Mouse (Mus musculus): ENCODE data around the gene Cldn34d.

The Cldn34d gene

GRCm38 (mm10) chrX:76602824-76603223 lies at the start of gene Cldn34d:
Gene Cldn34d, minus strand, starts transcription at chrX:76602924.
- no peak for DNase-seq

- peak; percentile 3 for DNase-seq
Observed at GRCm38 (mm10) chrX:76598459-76599206, 4.1 kb downstream of the Cldn34d start.

All from liver (tissue).